Mouse (Mus musculus): ENCODE results near the gene Ncmap. TPM values are rescaled to one million over a fixed set of nuclear protein-coding genes. Genes with fewer than 3 reads are reported as not detected.
A peak's percentile ranks its signal among the peaks of the same experiment; 100 is the strongest.

The Ncmap gene
- not detected in 2 replicates for polyA plus RNA-seq (2012; ENCODE audit: insufficient read depth, insufficient read length, low replicate concordance, missing spikeins)

GRCm38 (mm10) chr4:135397991-135398390 is at the start of gene Ncmap:
Gene Ncmap (minus strand): TSS chr4:135398227.
- TF ChIP-seq CTCF (IDR thresholded peaks at IDR 0.05; ENCODE audit: insufficient read depth, low read depth, low read length) (no peak), POLR2A (IDR thresholded peaks at IDR 0.05; ENCODE audit: insufficient read depth, low read depth, low read length) (no peak)
- H3K4me1 ChIP-seq (ENCODE audit: control insufficient read depth, insufficient read depth, low read length) = no peaks in the 10 kb centered on the region; the same call in 1 of the 2 replicates
- WGBS = 2% methylated on average over 29 of the region's 29 CpGs
- H3K4me3 ChIP-seq (ENCODE audit: insufficient read depth, low read depth, low read length) = no peak within 1 kb of the TSS
- H3K27ac ChIP-seq (ENCODE audit: insufficient read depth, low read depth, low read length) = no peak within 1 kb of the TSS

GRCm38 (mm10) chr4:135442473-135442872 is 44.4 kb upstream of the Ncmap start:
- peaks cover 3% of the 10 kb centered on the region; the same call in 1 of the 2 replicates for H3K4me1 ChIP-seq (ENCODE audit: control insufficient read depth, insufficient read depth, low read length)

GRCm38 (mm10) chr4:135439904-135440522 is 42.0 kb upstream of the Ncmap start:
- peaks cover 3% of the 10 kb centered on the region; the same call in 1 of the 2 replicates for H3K4me1 ChIP-seq (ENCODE audit: control insufficient read depth, insufficient read depth, low read length)
- no peak overlapping the region for H3K4me3 ChIP-seq (ENCODE audit: insufficient read depth, low read depth, low read length)
- 0 out of 2 replicates have a peak, but pooled peaks have one; percentile 18 for TF ChIP-seq CTCF (IDR thresholded peaks at IDR 0.05; ENCODE audit: insufficient read depth, low read depth, low read length)
- TF ChIP-seq POLR2A (IDR thresholded peaks at IDR 0.05; ENCODE audit: insufficient read depth, low read depth, low read length) = no peak
- 59% methylated on average over 9 of the region's 9 CpGs for WGBS
- no peak overlapping the region for H3K27ac ChIP-seq (ENCODE audit: insufficient read depth, low read depth, low read length)

More at GRCm38 (mm10) chr4:135442473-135442872, 44.4 kb upstream of the Ncmap start:
- 70% methylated on average over 5 of the region's 5 CpGs for WGBS
- no peak overlapping the region for H3K27ac ChIP-seq (ENCODE audit: insufficient read depth, low read depth, low read length)
- TF ChIP-seq CTCF (IDR thresholded peaks at IDR 0.05; ENCODE audit: insufficient read depth, low read depth, low read length) (no peak), POLR2A (IDR thresholded peaks at IDR 0.05; ENCODE audit: insufficient read depth, low read depth, low read length) (no peak)
- no peak overlapping the region for H3K4me3 ChIP-seq (ENCODE audit: insufficient read depth, low read depth, low read length)

GRCm38 (mm10) chr4:135439188-135439647 is 41.2 kb upstream of the Ncmap start:
- Histone ChIP-seq H3K4me3 (ENCODE audit: insufficient read depth, low read depth, low read length) (no peak overlapping the region), H3K4me1 (ENCODE audit: control insufficient read depth, insufficient read depth, low read length) (peaks cover 7% of the 10 kb centered on the region), H3K27ac (ENCODE audit: insufficient read depth, low read depth, low read length) (no peak overlapping the region)
- TF ChIP-seq POLR2A (IDR thresholded peaks at IDR 0.05; ENCODE audit: insufficient read depth, low read depth, low read length) (no peak), CTCF (IDR thresholded peaks at IDR 0.05; ENCODE audit: insufficient read depth, low read depth, low read length) (no peak)
- 7% methylated on average over 15 of the region's 15 CpGs for whole genome bisulfite sequencing

GRCm38 (mm10) chr4:135437924-135438323 is 39.9 kb upstream of the Ncmap start:
- Histone ChIP-seq H3K4me3 (ENCODE audit: insufficient read depth, low read depth, low read length) (no peak overlapping the region), H3K27ac (ENCODE audit: insufficient read depth, low read depth, low read length) (no peak overlapping the region), H3K4me1 (ENCODE audit: control insufficient read depth, insufficient read depth, low read length) (peaks cover 13% of the 10 kb centered on the region)
- no peak for TF ChIP-seq CTCF (IDR thresholded peaks at IDR 0.05; ENCODE audit: insufficient read depth, low read depth, low read length)
- TF ChIP-seq POLR2A (IDR thresholded peaks at IDR 0.05; ENCODE audit: insufficient read depth, low read depth, low read length) = no peak

DNA sequence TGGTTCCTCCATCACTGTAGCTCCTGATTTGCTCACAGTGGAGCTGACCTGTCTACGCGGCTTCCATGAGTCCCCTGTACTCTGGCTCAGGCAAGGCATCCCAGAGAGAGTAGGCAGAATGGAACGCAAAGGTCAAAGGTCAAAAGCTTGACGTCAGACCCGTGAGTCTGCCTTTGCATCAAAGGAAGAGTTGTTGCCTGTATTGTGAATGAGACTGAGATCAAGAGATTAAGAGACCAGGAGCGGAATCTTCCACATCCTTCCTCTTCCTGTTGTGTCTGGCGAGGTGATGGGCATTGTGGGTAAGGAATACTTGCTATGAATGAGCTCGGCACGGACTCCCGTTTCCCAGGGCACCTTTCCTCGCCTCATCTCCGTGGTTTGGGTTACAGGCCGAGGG is 38.3 kb upstream of the Ncmap start:
- TF ChIP-seq CTCF (IDR thresholded peaks at IDR 0.05; ENCODE audit: insufficient read depth, low read depth, low read length) (no peak), POLR2A (IDR thresholded peaks at IDR 0.05; ENCODE audit: insufficient read depth, low read depth, low read length) (no peak)
- 67% methylated on average over 13 of the region's 13 CpGs for WGBS

GRCm38 (mm10) chr4:135434395-135434789 is 36.4 kb upstream of the Ncmap start:
- TF ChIP-seq POLR2A (IDR thresholded peaks at IDR 0.05; ENCODE audit: insufficient read depth, low read depth, low read length) (no peak), CTCF (IDR thresholded peaks at IDR 0.05; ENCODE audit: insufficient read depth, low read depth, low read length) (no peak)
- H3K4me1 ChIP-seq (ENCODE audit: control insufficient read depth, insufficient read depth, low read length) = peaks cover 13% of the 10 kb centered on the region

More for the DNA sequence above, 38.3 kb upstream of the Ncmap start:
- Histone ChIP-seq H3K27ac (ENCODE audit: insufficient read depth, low read depth, low read length) (no peak overlapping the region), H3K4me1 (ENCODE audit: control insufficient read depth, insufficient read depth, low read length) (peaks cover 14% of the 10 kb centered on the region), H3K4me3 (ENCODE audit: insufficient read depth, low read depth, low read length) (no peak overlapping the region)

DNA sequence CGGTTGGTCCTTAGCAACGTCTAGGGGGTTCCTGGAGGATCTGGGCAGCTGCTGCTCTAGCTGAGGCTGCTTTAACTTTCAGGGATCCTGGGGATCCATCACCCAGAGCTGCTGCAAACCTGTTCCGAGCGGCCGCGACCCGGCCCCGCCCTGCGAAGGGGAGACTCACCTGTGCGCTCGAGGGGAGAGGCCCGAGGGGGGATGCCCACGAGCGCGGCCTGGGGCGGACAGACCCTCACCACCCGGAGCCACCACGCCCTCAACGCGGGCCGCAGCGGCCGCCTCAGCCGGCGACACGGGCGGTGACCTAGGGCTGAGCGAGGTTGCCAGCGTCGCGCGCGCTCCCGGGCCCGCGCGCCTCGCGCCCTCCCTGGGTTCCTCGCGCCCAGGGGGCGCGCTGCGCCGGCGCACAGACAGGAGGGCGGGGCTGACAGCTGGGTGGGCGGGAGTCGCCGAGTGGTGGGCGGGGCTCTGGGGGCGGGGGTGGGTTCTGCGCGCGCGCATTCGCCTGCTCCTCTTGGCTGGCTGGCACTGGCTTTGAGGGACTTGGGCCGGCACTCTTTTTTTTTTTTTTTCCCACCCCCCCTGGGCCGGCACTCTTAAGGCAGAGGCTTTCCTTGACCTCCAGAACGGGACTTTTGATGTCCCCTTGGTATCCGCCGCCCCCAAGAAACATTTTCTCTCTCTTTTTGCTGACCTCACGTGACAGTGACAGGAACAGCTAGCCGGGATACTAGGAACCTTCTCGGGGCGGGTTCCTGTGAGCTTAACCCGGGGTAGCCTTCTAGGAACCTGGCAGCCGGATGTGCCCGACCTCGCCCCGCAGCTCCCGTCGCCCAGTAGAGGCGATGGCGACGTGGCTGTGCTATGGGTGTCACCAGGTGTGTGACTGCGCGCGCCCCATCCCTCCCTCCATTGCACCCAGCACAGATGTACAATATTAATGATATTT is 35.7 kb upstream of the Ncmap start, which contains the start of gene Rcan3:
Gene Rcan3, minus strand, starts transcription at position 411 of the 952 bp plus-strand sequence.
- Histone ChIP-seq H3K4me3 (ENCODE audit: insufficient read depth, low read depth, low read length) (peak within 1 kb of the TSS; percentile 100), H3K27ac (ENCODE audit: insufficient read depth, low read depth, low read length) (peak within 1 kb of the TSS; percentile 60), H3K4me1 (ENCODE audit: control insufficient read depth, insufficient read depth, low read length) (peaks cover 11% of the 10 kb centered on the region)
- WGBS = under 1% methylated on average over 79 of the region's 79 CpGs
- TF ChIP-seq POLR2A (IDR thresholded peaks at IDR 0.05; ENCODE audit: insufficient read depth, low read depth, low read length) (peak; percentile 77), CTCF (IDR thresholded peaks at IDR 0.05; ENCODE audit: insufficient read depth, low read depth, low read length) (no peak)

More at GRCm38 (mm10) chr4:135434395-135434789, 36.4 kb upstream of the Ncmap start:
- Histone ChIP-seq H3K27ac (ENCODE audit: insufficient read depth, low read depth, low read length) (peak overlapping the region; percentile 46; the same call in 1 of the 2 replicates), H3K4me3 (ENCODE audit: insufficient read depth, low read depth, low read length) (peak overlapping the region; percentile 100)
- 16% methylated on average over 11 of the region's 11 CpGs for WGBS

All from olfactory bulb, adult 2 months (tissue).